Mouse (Mus musculus) gastrocnemius, adult 8-10 months (tissue): ENCODE data around the gene Dusp23. TPM values are rescaled to one million over a fixed set of nuclear protein-coding genes. Genes with fewer than 3 reads are reported as not detected.

Source experiments
- DNase-seq, 2 experiments: peaks; one replicate each; pipeline ENCODE4 v3.0.0; 2022; ENCODE audit warnings: low spot score in 2 of 2
- total RNA-seq, 4 experiments: library from RNA; stranded (reverse); gene quantifications; 2 replicates each; pipeline ENCODE4 v1.2.4; 2022

Gene Dusp23
- total RNA-seq, 4 experiments from 2014 or later: 28.1 to 33.7 (median 33.5) TPM

DNA sequence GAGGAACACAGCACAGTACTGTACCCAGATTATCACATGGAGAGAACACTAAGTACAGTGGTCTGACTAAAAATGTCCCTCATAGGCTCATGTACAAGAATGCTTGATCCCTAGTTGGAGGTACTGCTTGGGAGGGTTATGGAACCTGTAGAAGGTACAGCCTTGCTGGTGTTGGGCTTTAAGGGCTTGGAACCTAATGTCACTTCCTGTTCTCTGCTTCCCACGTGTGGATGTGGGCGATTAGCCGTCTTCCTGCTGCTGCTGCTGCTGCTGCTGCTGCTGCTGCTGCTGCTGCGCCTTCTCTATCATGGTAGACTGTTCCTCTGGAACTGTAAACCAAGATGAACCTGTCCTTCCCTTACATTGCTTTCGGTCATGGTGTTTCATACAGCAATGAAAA, 9.2 kb downstream of the Dusp23 start:
- DNase-seq: no peak

DNA sequence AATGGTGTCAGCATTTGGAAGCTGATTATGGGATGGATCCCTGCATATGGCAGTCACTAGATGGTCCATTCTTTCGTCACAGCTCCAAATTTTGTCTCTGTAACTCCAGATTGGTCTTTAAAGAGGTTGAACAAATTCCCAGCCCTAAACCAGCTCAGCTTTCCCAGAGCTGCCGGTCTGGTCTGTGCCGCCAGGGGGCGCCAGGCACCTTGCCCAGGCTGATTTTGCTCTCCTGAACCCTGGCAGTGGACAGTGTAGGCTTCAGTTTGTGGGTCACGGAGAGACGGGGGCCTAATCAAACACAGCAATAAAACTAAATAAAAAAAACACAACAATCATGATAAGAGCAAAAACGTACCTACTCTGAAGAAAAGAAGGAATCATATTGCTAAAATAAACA, 13.5 kb downstream of the Dusp23 start:
- peak; percentile 54 to 64 for DNase-seq

DNA sequence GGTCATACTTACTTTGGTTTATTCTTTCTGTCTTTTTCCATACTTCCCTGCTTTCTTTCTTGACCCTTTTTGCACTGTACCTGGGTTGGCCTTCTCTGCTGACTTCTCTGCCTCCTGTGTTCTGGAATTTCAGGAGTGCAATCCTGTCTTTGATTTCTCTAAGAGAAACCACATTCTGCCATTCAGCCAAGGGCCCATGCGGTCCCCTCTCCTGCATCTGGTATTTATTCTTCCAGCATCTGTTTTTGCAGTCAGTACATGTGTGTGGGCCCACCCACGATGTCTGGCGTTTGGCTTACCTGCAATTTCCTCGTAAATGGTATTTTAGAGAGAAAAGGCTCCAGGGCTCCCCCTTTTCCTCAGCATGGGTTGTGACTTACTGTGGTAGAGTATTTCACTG, 14.6 kb downstream of the Dusp23 start:
- no peak for DNase-seq

DNA sequence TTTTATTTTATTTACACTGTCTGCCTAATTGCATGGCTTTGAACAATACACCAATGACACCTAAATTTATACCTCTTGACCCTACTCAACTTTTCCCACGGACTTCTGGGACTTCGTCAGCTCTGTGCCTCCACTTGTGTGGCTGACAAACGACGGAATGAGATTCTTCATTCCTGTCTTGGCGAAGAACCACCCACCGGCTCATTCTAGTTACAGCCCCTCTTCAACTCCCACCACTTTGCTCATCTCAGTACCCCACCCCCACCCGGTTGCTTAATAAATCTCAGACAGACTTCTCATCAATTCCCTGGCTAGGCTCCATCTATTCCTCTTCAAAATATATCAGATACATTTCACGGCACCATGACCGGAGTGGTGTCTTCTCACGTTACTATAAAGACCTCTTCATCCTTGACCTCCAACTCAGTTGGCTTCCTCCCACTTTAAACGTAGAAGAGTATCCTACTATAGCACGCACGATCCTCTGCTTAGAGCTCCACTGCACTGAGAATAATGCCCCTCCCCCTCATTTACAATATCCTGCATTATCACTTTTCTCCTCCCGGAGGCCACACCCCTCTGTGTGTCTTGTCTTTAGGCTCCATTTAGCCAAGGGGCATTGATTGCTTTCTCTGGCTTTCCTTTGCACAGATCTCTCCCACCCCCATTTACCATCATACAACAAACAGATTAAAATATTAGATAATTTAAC, 15.2 kb downstream of the Dusp23 start:
- no peak for DNase-seq

DNA sequence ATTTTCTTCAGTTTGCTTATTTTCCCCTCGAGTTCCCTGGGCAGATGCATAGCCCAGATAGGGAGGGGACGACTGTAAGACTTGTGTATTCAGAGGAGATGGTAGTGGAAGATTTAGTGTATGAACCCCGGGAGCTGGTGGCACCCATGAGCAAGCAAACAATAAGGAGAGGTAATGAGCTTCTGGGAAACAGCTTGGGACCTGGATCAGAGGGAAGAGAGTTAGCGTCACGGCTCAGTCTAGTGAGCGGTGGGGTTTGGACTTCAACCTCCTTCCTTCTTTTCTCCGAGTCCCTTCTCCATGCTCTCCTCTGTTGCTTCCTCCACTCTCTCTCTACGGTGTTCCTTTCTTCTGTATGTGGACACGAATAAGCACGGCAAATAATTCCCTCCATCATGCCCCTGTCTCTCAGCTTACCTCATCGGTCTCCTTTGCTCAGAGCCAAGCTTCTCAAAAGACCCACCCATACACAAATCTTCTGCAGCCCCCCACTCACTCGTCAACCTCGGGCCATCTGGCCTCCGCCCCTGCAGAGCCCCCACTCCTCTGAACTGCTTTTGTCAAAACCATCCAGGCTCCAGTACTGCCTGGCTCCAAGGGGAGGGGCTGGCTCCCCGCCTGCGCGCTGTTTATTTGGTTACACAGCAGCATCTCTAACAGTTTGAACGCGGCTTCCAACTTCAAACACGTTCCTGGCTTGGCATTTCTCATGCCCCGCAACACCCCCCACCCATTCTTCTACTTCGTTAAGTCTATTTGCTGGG, 16.0 kb downstream of the Dusp23 start:
- no peak for DNase-seq

DNA sequence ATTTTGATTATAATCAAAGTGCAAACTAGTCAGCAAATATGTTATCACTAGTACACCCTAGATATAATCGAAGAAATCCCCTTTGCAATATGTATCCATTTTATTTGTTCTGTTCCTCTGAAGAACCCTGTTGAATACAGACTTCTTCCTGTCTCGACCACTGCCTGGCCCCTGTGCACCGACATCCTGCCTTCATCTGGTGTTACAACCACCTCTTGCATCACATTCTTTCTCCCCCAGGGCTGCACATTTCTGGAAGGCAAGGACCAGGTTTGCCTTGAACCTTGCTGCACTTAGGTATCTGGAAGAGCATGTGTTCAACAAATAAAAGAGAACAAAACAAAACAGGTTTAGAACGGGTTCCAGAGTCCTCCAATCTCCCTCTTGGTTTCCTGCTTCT, 17.4 kb downstream of the Dusp23 start:
- DNase-seq: no peak

DNA sequence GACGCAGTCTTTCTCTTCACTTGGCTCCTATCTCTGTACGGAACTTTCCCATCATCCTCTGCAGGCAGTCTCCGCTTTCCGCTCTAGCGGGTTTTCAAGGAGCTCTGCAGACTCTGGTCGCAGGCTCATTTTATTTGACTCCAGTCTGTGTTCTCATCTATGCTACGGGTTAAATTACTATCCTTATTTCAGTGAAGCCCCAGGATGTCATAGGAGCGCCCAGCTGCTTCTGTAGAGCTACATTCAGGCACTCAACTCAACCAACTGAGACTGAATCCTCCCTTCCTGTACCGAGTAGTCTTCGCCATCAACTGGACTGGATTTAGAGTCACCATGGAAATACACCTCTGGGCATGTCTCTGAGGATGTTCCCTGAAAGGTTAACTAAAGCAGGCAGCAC, 18.1 kb downstream of the Dusp23 start:
- DNase-seq: no peak

DNA sequence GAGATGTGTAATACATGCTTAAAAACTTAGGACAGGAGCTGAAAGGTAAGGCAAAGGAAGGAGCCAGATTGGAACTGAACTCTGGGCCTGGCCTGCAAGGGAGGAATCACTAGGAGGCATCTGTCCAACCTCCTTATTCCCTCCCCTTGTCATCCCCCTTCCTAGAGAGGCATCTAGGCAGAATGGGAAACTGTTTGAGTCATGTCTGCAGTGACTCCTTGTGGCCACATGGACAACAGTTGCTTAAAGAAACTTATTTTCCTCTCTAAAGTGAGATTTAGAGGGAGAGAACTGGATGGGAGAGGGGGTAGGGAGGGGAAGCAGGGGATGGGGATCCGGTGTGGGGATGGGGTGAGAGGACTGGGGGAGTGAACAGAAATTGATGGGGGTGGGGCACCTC, 20.0 kb downstream of the Dusp23 start:
- no peak for DNase-seq

DNA sequence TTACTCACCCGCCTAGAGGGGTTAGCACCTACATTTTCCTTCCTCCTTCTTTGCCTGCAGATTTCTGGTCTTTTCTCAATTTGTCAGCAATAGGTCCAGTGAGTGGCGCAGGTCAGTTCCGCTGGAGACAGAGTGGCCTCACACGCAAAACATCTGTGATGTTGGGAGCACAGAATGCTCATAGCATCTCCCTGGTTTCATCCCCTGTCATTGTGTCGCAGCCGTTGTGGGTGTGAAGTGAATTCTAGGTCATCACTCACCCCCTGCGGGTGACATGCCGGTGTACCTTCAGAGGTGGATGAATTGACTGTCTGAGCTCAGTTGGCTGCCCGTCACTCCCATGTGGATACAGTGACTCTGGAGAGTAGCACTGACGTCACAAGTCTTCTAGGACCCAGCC, 21.5 kb downstream of the Dusp23 start:
- no peak for DNase-seq

DNA sequence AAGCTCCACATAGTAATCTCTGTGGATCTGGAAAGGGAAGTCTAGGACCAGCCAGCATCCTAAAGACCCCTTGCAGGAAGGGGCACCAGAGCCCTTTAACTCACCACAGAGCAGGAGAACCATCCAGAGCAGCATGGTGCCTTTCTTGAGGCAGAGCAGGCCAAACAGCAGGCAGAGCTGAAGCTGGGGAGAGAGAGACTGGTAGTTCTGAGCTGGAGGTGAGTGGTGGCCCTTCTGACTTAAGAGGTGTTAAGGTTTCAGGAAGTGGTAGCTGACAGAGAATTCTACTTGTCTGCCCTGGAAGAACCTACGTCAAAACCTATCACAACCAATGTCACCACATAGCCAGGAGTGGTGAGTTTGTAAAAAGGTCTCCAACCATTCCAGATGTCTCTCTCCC, 30.4 kb downstream of the Dusp23 start, which contains the start of gene Fcrl6:
Gene Fcrl6 (minus strand): TSS at position 226 of the 400 bp plus-strand sequence.
- DNase-seq: no peak

DNA sequence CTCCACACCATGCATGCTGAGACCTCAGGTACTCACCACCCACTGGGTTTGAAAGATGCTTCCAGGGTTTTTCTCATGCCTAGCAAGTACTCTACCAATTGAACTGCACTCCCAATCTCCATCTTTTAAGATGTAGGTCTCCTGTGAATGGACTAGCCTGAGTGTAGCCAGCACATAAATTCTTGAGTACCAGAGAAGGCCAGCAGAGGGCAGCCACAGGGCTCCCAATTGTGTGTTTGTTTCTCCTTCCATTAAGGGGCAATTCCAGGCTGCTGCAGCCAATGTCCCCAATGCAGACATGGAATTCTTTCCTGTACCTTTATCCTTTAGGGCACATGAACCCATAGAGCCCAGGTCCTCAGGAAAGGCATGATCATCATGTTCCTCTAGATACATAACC, 38.3 kb downstream of the Dusp23 start:
- no peak for DNase-seq

DNA sequence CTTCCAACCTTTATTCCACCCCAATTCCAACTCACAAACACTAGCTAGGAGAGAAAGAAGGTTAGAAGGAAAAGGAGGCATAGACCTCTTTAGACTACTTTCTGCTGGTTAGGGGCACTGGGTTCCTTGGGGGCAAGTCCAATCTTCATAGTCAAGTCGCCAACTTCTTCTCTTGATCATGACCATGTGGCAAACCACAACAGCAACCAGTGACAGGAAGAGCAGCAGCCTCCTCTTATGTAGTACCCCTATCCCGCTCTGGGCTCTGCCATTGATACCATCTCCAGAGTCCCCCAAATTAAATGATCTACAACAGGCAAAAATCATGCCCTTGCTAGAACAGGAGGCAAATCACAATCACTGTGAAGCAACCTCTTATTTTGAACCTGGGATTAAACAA, 38.8 kb downstream of the Dusp23 start:
- no peak for DNase-seq

DNA sequence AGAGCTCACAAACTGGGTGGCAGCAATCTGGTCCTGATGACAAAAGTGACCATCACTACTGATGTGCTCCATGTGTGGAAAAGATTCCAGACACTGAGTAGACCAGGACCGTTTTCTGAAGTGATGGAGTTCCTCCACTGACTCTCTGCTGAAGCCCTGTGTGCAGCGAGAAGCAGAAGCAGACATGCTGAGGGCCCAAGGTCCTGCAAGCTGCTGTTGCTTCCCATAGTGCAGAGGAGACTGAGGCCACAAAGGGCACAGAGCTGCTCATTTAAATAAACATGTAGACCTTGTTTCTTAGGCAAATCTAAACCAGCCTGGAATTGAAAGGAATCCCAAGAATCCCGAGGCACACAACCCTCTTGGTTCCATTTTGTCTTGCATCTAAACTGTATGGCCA, 39.4 kb downstream of the Dusp23 start:
- DNase-seq: no peak

DNA sequence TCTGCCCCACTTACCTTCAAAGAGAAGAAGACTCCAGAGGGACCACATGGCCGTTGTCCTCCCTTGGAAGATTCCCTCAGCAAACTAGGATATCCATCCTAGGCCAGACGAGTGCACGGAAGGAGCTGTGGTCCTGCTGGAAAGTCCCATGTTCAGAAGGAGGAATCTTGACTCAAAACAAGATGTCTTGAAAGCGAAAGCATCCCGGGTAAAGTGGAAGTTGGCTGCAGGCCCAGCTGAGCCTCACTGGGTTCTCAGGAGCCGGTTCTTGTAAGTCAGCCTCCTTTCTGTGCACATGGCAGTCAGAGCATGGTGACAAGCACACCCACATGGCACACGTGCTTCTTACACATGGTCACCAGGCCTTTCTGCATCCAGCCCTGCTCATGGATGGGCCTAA, 42.4 kb downstream of the Dusp23 start, which contains the start of gene Slamf8:
Gene Slamf8 (minus strand): TSS at position 184 of the 400 bp plus-strand sequence.
- DNase-seq: peak; percentile 12 to 22

DNA sequence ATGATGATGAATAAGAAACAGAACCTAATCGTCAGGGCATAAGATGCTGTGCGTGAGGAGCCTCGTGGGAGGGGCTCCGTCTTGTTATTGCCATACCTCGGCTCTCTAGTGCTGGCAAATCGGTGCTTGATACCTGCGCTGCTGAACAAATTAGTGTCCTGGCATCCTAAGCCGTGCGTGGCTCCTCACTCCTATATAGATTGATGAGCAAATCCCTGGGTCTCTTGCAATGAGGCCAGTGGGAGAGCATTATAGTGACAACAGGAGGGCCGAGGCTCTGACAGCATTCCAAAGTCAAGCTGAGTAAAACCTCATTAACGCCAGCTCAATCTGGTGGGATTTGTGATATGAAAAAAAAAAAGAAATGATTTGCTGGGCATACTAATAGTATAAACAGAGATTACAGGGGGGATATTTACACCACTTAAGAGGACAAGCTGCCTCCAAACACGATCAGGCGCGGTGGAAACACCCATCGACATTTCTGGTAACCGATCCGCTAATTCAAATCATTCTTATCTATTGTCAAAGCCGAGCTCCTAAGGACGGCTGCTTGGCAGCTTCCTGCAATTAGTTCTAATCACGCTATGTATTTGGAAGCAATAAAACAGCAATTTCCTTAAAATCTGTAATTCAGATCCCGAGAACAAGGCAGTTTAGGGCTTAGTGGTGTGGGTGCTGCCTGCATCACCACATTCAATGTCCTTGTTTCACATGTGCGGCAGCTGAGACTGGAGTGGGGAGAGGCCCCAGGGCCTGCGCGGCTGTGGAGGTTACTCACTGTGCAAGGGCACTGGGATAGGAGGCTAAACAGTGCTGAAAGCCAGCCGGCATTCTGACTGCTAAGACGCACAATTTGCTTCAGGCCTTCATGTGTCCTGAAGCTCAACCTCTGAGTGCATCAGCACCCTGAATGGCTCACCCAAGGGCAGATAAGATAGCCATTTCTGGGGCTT, 46.9 kb downstream of the Dusp23 start:
- no peak for DNase-seq

DNA sequence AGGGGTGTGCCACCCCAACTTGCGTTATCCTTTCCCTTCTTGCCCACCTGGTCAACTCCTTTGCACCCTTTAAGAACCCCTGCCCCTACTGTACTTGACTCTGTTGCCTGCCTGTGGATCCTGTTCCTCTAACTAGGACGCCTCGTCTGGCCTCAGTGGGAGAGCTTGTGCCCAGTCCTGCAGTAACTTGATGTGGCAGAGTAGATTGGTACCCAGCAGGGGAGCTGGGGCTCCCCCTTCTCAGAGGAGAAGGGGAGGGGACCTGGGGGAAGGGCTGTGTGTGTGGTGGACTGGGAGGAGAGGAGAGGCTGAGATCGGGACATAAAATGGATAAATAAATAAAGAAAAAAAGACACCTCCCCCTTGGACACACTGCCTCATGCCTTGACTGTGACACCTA, 47.7 kb downstream of the Dusp23 start:
- DNase-seq: no peak

DNA sequence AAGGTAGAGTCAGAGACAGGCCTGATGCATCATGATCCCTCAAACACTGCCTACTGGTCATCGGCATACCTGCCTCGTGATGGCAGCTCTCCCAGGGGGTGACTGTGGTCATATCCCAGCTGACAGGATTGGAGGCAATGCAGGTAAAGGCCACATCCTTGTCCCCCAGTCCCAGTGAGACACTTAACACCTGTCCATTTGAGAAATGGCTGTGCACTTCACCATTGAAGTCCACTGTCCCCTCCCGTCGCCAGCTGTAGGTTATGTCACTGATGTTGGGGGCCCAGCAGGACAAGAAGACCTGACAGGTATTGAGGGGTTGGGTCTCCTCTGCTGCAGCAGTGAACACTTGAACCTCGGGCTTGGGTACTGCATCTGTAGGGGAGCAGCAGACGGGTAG, 48.5 kb downstream of the Dusp23 start:
- no peak for DNase-seq

DNA sequence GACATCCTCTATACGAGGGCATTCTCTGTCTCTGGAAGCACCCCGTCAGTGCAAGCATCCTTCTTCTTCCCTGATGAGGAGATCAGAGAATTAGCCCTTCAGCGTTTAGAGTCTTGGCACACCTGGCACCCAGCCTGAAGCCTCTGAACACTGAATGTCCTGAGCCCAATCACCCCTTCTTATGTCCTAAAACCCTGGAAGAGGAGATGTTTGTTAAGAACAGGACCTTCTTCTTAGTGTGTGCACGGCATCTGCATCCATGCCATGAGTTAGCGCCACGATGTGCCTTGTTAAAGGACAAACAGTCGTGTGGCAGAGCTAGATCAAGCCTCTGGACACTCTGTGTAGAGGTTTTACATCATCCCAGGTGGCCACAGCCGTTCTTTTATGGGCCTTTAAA, 50.3 kb downstream of the Dusp23 start:
- no peak for DNase-seq
